Mouse (Mus musculus): ENCODE data around the gene Ldb2.

- TF ChIP-seq CTCF (IDR thresholded peaks at IDR 0.05; ENCODE audit: low read depth, low read length) (no peak), GATA1 (IDR thresholded peaks at IDR 0.05; ENCODE audit: borderline replicate concordance, low read length) (no peak)
Observed at GRCm38 (mm10) chr5:44579899-44580459, 219.5 kb downstream of the Ldb2 start.

Measured in G1E (cell line).